Mouse (Mus musculus) CH12.LX (cell line): Measurements from ENCODE around the gene Zbtb42. TPM values are rescaled to one million over a fixed set of nuclear protein-coding genes. Genes with fewer than 3 reads are reported as not detected.

ENCODE experiments used
- DNase-seq: peaks from one replicate; pipeline ENCODE4 v3.0.0-alpha.2; 2013; ENCODE audit errors: extremely low read depth
- H3K27ac ChIP-seq: 2 replicates; pipeline ENCODE4 v1.5.1; 2012; ENCODE audit warnings: low read depth, mild to moderate bottlenecking, control low read depth, moderate library complexity; ENCODE audit not compliant: insufficient read depth
- H3K27me3 ChIP-seq: replicated peaks from 2 replicates; pipeline ENCODE3; 2012; ENCODE audit warnings: inconsistent platforms
- H3K36me3 ChIP-seq, 2 experiments: replicated peaks in 1 of 2; 2 replicates each; pipeline versions ENCODE3 to v1.6.1; 2012; ENCODE audit warnings: inconsistent platforms in 1 of 2, low read length in 1 of 2, mild to moderate bottlenecking in 1 of 2, mixed read lengths in 1 of 2, moderate library complexity in 1 of 2; ENCODE audit not compliant: control insufficient read depth in 1 of 2, insufficient read depth in 1 of 2
- H3K4me1 ChIP-seq, 2 experiments: 2 replicates each; pipeline ENCODE4 v1.6.1; 2012; ENCODE audit warnings: inconsistent platforms in 1 of 2, moderate library complexity in 1 of 2; ENCODE audit not compliant: insufficient read depth in 2 of 2, control insufficient read depth in 1 of 2
- H3K4me2 ChIP-seq: 2 replicates; pipeline ENCODE4 v1.6.1; 2012; ENCODE audit warnings: low read depth, mild to moderate bottlenecking, control low read depth; ENCODE audit not compliant: poor library complexity, insufficient read depth, severe bottlenecking
- H3K4me3 ChIP-seq, 3 experiments: fragments of 150-350 bp in 1 of 3; sonication (generic) in 1 of 3; replicated peaks in 1 of 3; 2 replicates each; pipeline versions ENCODE3 to v1.5.1; 2011 to 2012; ENCODE audit warnings: low read depth in 2 of 3, low read length in 2 of 3, mild to moderate bottlenecking in 2 of 3, moderate library complexity in 2 of 3, control low read depth in 1 of 3, improper control_type of control experiment in 1 of 3, inconsistent platforms in 1 of 3, mixed read lengths in 1 of 3; ENCODE audit not compliant: poor library complexity in 1 of 3
- H3K79me2 ChIP-seq: replicated peaks from 2 replicates; pipeline ENCODE4 v1.6.1; 2012; ENCODE audit warnings: mild to moderate bottlenecking, moderate library complexity; ENCODE audit not compliant: control insufficient read depth, poor library complexity, insufficient read depth, severe bottlenecking; ENCODE audit errors: extremely low read depth
- H3K9ac ChIP-seq: 2 replicates; pipeline ENCODE4 v1.6.1; 2012; ENCODE audit warnings: low read depth, mild to moderate bottlenecking, control low read depth, moderate library complexity; ENCODE audit not compliant: insufficient read depth
- H3K9me3 ChIP-seq: replicated peaks from 2 replicates; pipeline ENCODE3; 2012; ENCODE audit warnings: low read length, inconsistent platforms, mixed read lengths
- BHLHE40 ChIP-seq: IDR thresholded peaks from 2 replicates; pipeline ENCODE4 v1.6.1; 2011; ENCODE audit warnings: mild to moderate bottlenecking, low read depth, low read length, improper control_type of control experiment
- CHD1 ChIP-seq: IDR thresholded peaks from 2 replicates; pipeline ENCODE4 v1.6.1; 2012; ENCODE audit warnings: low read depth, low read length, improper control_type of control experiment, inconsistent platforms
- CTCF ChIP-seq, 2 experiments: IDR thresholded peaks in 1 of 2; conservative IDR thresholded peaks in 1 of 2; 2 replicates each; pipeline ENCODE4 v1.5.1; 2011 to 2012; ENCODE audit warnings: low read depth in 2 of 2, low read length in 2 of 2, improper control_type of control experiment in 1 of 2, inconsistent platforms in 1 of 2, mild to moderate bottlenecking in 1 of 2, moderate library complexity in 1 of 2
- E2F4 ChIP-seq: IDR thresholded peaks from 2 replicates; pipeline ENCODE4 v1.6.1; 2011; ENCODE audit warnings: low read depth, low read length, improper control_type of control experiment; ENCODE audit not compliant: insufficient replicate concordance
- ELF1 ChIP-seq: IDR thresholded peaks from 2 replicates; pipeline ENCODE4 v1.6.1; 2014; ENCODE audit warnings: low read depth, mild to moderate bottlenecking, inconsistent platforms, low read length, improper control_type of control experiment
- ETS1 ChIP-seq: conservative IDR thresholded peaks from 2 replicates; pipeline ENCODE4 v1.6.1; 2012; ENCODE audit warnings: low read depth, mild to moderate bottlenecking, inconsistent platforms, low read length, improper control_type of control experiment, moderate library complexity
- GABPA ChIP-seq: IDR thresholded peaks from 2 replicates; pipeline ENCODE4 v1.6.1; 2012; ENCODE audit warnings: low read depth, low read length, improper control_type of control experiment, inconsistent platforms; ENCODE audit not compliant: insufficient replicate concordance
- HCFC1 ChIP-seq: IDR thresholded peaks from 2 replicates; pipeline ENCODE4 v1.6.1; 2012; ENCODE audit warnings: low read depth, mild to moderate bottlenecking, inconsistent platforms, low read length, improper control_type of control experiment
- JUN ChIP-seq: IDR thresholded peaks from 2 replicates; pipeline ENCODE4 v1.6.1; 2011; ENCODE audit warnings: low read depth, mild to moderate bottlenecking, low read length, improper control_type of control experiment, moderate library complexity; ENCODE audit not compliant: insufficient read depth
- MAFK ChIP-seq: IDR thresholded peaks from 2 replicates; pipeline ENCODE4 v1.6.1; 2011; ENCODE audit warnings: low read length, improper control_type of control experiment; ENCODE audit not compliant: insufficient replicate concordance
- MAX ChIP-seq: IDR thresholded peaks from 2 replicates; pipeline ENCODE4 v1.6.1; 2011; ENCODE audit warnings: low read length, improper control_type of control experiment
- MAZ ChIP-seq: IDR thresholded peaks from 2 replicates; pipeline ENCODE4 v1.6.1; 2012; ENCODE audit warnings: low read depth, mild to moderate bottlenecking, inconsistent platforms, low read length, improper control_type of control experiment, moderate library complexity
- MXI1 ChIP-seq: IDR thresholded peaks from 2 replicates; pipeline ENCODE4 v1.6.1; 2011; ENCODE audit warnings: mild to moderate bottlenecking, low read depth, low read length, improper control_type of control experiment
- MYC ChIP-seq: IDR thresholded peaks from 2 replicates; pipeline ENCODE4 v1.6.1; 2011; ENCODE audit warnings: low read depth, mild to moderate bottlenecking, improper control_type of control experiment, low read length
- NELFE ChIP-seq: IDR thresholded peaks from 2 replicates; pipeline ENCODE4 v1.6.1; 2011; ENCODE audit warnings: low read depth, low read length, improper control_type of control experiment
- NRF1 ChIP-seq: IDR thresholded peaks from 2 replicates; pipeline ENCODE4 v1.6.1; 2014; ENCODE audit warnings: low read depth, mild to moderate bottlenecking, inconsistent platforms, low read length, improper control_type of control experiment, moderate library complexity
- POLR2A ChIP-seq: IDR thresholded peaks from 2 replicates; pipeline ENCODE4 v1.6.1; 2011; ENCODE audit warnings: low read depth, mild to moderate bottlenecking, improper control_type of control experiment, low read length
- POLR2AphosphoS2 ChIP-seq: IDR thresholded peaks from 2 replicates; pipeline ENCODE4 v1.6.1; 2011; ENCODE audit warnings: low read depth, low read length, improper control_type of control experiment
- RAD21 ChIP-seq: IDR thresholded peaks from 2 replicates; pipeline ENCODE4 v1.6.1; 2011; ENCODE audit warnings: low read depth, mild to moderate bottlenecking, low read length, improper control_type of control experiment, moderate library complexity
- RCOR1 ChIP-seq: conservative IDR thresholded peaks from 2 replicates; pipeline ENCODE4 v1.6.1; 2012; ENCODE audit warnings: low read depth, mild to moderate bottlenecking, inconsistent platforms, low read length, improper control_type of control experiment
- SIN3A ChIP-seq: IDR thresholded peaks from 2 replicates; pipeline ENCODE4 v1.6.1; 2012; ENCODE audit warnings: low read length, improper control_type of control experiment, inconsistent platforms
- SMC3 ChIP-seq: IDR thresholded peaks from 2 replicates; pipeline ENCODE4 v1.6.1; 2011; ENCODE audit warnings: low read depth, low read length, improper control_type of control experiment
- TBP ChIP-seq: conservative IDR thresholded peaks from 2 replicates; pipeline ENCODE4 v1.6.1; 2011; ENCODE audit warnings: low read depth, low read length, improper control_type of control experiment
- TCF12 ChIP-seq: IDR thresholded peaks from 2 replicates; pipeline ENCODE4 v1.6.1; 2014; ENCODE audit warnings: low read depth, mild to moderate bottlenecking, inconsistent platforms, low read length, improper control_type of control experiment
- UBTF ChIP-seq: IDR thresholded peaks from 2 replicates; pipeline ENCODE4 v1.6.1; 2012; ENCODE audit warnings: low read depth, mild to moderate bottlenecking, inconsistent platforms, low read length, improper control_type of control experiment, moderate library complexity
- USF1 ChIP-seq: IDR thresholded peaks from 2 replicates; pipeline ENCODE4 v1.6.1; 2014; ENCODE audit warnings: low read depth, mild to moderate bottlenecking, inconsistent platforms, low read length, improper control_type of control experiment
- ZMIZ1 ChIP-seq: IDR thresholded peaks from 2 replicates; pipeline ENCODE4 v1.6.1; 2012; ENCODE audit warnings: low read depth, mild to moderate bottlenecking, inconsistent platforms, low read length, improper control_type of control experiment
- ZNF384 ChIP-seq: IDR thresholded peaks from 2 replicates; pipeline ENCODE4 v1.6.1; 2012; ENCODE audit warnings: low read depth, low read length, improper control_type of control experiment, inconsistent platforms
- dilution Hi-C: fragments of 300-500 bp; cut with MboI; formaldehyde crosslinking; loops from 2 replicates; pipeline ENCODE4 v1.14.3; 2020; ENCODE audit warnings: low sequenced_read_pairs; ENCODE audit not compliant: extremely low pct_unique_long_range_greater_than_20kb, extremely low pct_ligation_motif_present
- in situ Hi-C: fragments of 300-500 bp; cut with MboI; formaldehyde crosslinking; loops from 3 replicates; pipeline ENCODE4 v1.14.3; 2019; ENCODE audit warnings: low sequenced_read_pairs, low pct_ligation_motif_present, low pct_unique_long_range_greater_than_20kb, mixed read lengths
- polyA plus RNA-seq: library from polyadenylated mRNA; unstranded; fragments of >175 nt; gene quantifications from 2 replicates; pipeline ENCODE4 v1.2.1, GENCODE M21; 2012; ENCODE audit warnings: low read depth; ENCODE audit not compliant: insufficient read length
- total RNA-seq, 2 experiments: library from RNA; depleted of rRNA; stranded (reverse); fragments of 300-350 nt in 1 of 2; fragments of >200 nt in 1 of 2; gene quantifications; 2 replicates each; pipeline ENCODE4 v1.2.3; 2012 to 2014

The Zbtb42 gene
- total and polyA plus RNA-seq, 3 experiments, result 0.11 to 0.30 TPM; not detected in 1

- in situ Hi-C loops, result no loop called here
These were observed 3.2 kb upstream of the Zbtb42 start for GRCm38 (mm10) chr12:112675245-112676035.

GRCm38 (mm10) chr12:112677076-112677475, 1.6 kb upstream of the Zbtb42 start:
- no peak overlapping the region for H3K9ac ChIP-seq
- TF ChIP-seq GABPA, result no peak
- TF ChIP-seq JUN, result no peak
- TF ChIP-seq POLR2A, result no peak
- no peak for TF ChIP-seq TBP
- no peak for TF ChIP-seq MYC
- no peak for TF ChIP-seq SMC3
- TF ChIP-seq SIN3A, result no peak
- TF ChIP-seq HCFC1, result no peak
- TF ChIP-seq ZMIZ1, result no peak
- TF ChIP-seq POLR2AphosphoS2, result no peak
- no peak for TF ChIP-seq MXI1
- no peak for TF ChIP-seq NRF1
- TF ChIP-seq CHD1, result no peak
- TF ChIP-seq BHLHE40, result no peak
- no peak for TF ChIP-seq USF1
- TF ChIP-seq ELF1, result no peak
- no peak for TF ChIP-seq RCOR1
- TF ChIP-seq UBTF, result no peak
- TF ChIP-seq ETS1, result no peak
- H3K4me2 ChIP-seq, result no peak overlapping the region
- no peak for DNase-seq
- in situ Hi-C loops, result no loop called here
- H3K9me3 ChIP-seq, result peaks cover 3% of the 10 kb centered on the region
- peaks cover 16% of the 10 kb centered on the region for H3K79me2 ChIP-seq
- H3K4me1 ChIP-seq, result peaks cover 15 to 32% of the 10 kb centered on the region in 2 experiments
- H3K27ac ChIP-seq, result no peak overlapping the region
- H3K36me3 ChIP-seq, result peaks cover 0 to 3% of the 10 kb centered on the region in 2 experiments
- dilution Hi-C loops, result no loop called here
- H3K4me3 ChIP-seq, result no peak overlapping the region
- peaks cover 61% of the 10 kb centered on the region for H3K27me3 ChIP-seq

More at GRCm38 (mm10) chr12:112675245-112676035, 3.2 kb upstream of the Zbtb42 start:
- Histone ChIP-seq H3K4me1 (peaks cover 27 to 49% of the 10 kb centered on the region in 2 experiments), H3K36me3 (peaks cover 11 to 19% of the 10 kb centered on the region in 2 experiments), H3K4me3 (peak overlapping the region; percentile 73 to 99 (median 91)), H3K9ac (peak overlapping the region; percentile 91; the same call in 1 of the 2 replicates), H3K27me3 (peaks cover 44% of the 10 kb centered on the region), H3K4me2 (peak overlapping the region; percentile 77), H3K27ac (peak overlapping the region; percentile 17; the same call in 1 of the 2 replicates), H3K9me3 (peaks cover 3% of the 10 kb centered on the region), H3K79me2 (peaks cover 28% of the 10 kb centered on the region)
- dilution Hi-C loops, result no loop called here
- peak; percentile 96 for DNase-seq
- TF ChIP-seq CTCF (conservative IDR thresholded peaks at IDR 0.05 in 1 of 2, IDR thresholded peaks at IDR 0.05 in 1 of 2; ENCODE audit: low read depth in 2 of 2, low read length in 2 of 2), result peak; percentile 53 to 92; a peak in 2 of 4 replicates
- TF ChIP-seq MYC, result peak; percentile 76
- TF ChIP-seq TCF12, result peak; percentile 42; the same call in 1 of the 2 replicates
- TF ChIP-seq NELFE, result peak; percentile 60; the same call in 1 of the 2 replicates
- 0 out of 2 replicates have a peak, but pooled peaks have one; percentile 40 for TF ChIP-seq HCFC1
- peak; percentile 71 for TF ChIP-seq SMC3
- 0 out of 2 replicates have a peak, but pooled peaks have one; percentile 16 for TF ChIP-seq ZNF384
- peak; percentile 69; the same call in 1 of the 2 replicates for TF ChIP-seq SIN3A
- TF ChIP-seq E2F4, result no peak
- no peak for TF ChIP-seq MAFK
- TF ChIP-seq ELF1, result peak; percentile 85
- TF ChIP-seq MAX, result 0 out of 2 replicates have a peak, but pooled peaks have one; percentile 31
- peak; percentile 70; the same call in 1 of the 2 replicates for TF ChIP-seq MAZ
- peak; percentile 44 for TF ChIP-seq RAD21
- TF ChIP-seq NRF1, result no peak
